15 mouse cellular contexts compared by ENCODE assay signal in genomic region chr7:126921563-126921962, GRCm38 (mm10). TPM values are rescaled to one million over a fixed set of nuclear protein-coding genes. Genes with fewer than 3 reads are reported as not detected.
A peak's percentile ranks its signal among the peaks of the same experiment; 100 is the strongest.
DNase-seq lines count a peak whose midpoint lies in the region; ATAC-seq and TF ChIP-seq lines count a peak whose summit lies in the region.
"Had no signal": no experiment of that assay in that cellular context is flagged by ENCODE, and none has a peak within 500 bp of the region (broad histone marks: within the 10 kb centered on the region; RNA-seq: fewer than 3 reads in every experiment).

No protein-coding gene starts in this region.

- TF ChIP-seq POLR2A in kidney, adult 2 months (IDR thresholded peaks at IDR 0.05; ENCODE audit: low read depth, low read length), result no peak

- 0 out of 2 replicates have a peak overlapping the region, but pooled peaks have one; percentile 11 for H3K4me3 ChIP-seq in hindbrain, embryonic 11.5 days (ENCODE audit: low read depth, low read length)
- no peak overlapping the region for H3K4me3 ChIP-seq in hindbrain, embryonic 14.5 days (replicated peaks; ENCODE audit: low read length)
- H3K4me3 ChIP-seq in midbrain, embryonic 10.5 days, result peak overlapping the region; percentile 49
- H3K4me3 ChIP-seq in midbrain, embryonic 15.5 days, result no peak overlapping the region
- H3K4me3 ChIP-seq in kidney, adult 2 months (ENCODE audit: insufficient read depth, low read depth, low read length), result no peak overlapping the region
- H3K4me3 ChIP-seq in midbrain, embryonic 13.5 days (replicated peaks), result 0 out of 2 replicates have a peak overlapping the region, but pooled peaks have one; percentile 18
- H3K4me3 ChIP-seq: heart, embryonic 10.5 days; liver, embryonic 13.5 days had no signal

- no peaks in the 10 kb centered on the region for H3K27me3 ChIP-seq in hindbrain, embryonic 11.5 days (ENCODE audit: control insufficient read depth, insufficient read depth, low read length)
- no peaks in the 10 kb centered on the region for H3K27me3 ChIP-seq in hindbrain, embryonic 14.5 days (ENCODE audit: control insufficient read depth, insufficient read depth, low read length)
- H3K27me3 ChIP-seq in midbrain, embryonic 10.5 days (ENCODE audit: low read depth, poor library complexity, severe bottlenecking), result no peaks in the 10 kb centered on the region
- H3K27me3 ChIP-seq in midbrain, embryonic 15.5 days (replicated peaks), result no peaks in the 10 kb centered on the region
- no peaks in the 10 kb centered on the region for H3K27me3 ChIP-seq in kidney, adult 2 months (replicated peaks; ENCODE audit: control insufficient read depth, insufficient read depth, low read length)
- no peaks in the 10 kb centered on the region for H3K27me3 ChIP-seq in midbrain, embryonic 13.5 days
- H3K27me3 ChIP-seq: liver, embryonic 13.5 days had no signal

- no peak for ATAC-seq in hindbrain, embryonic 11.5 days (ENCODE audit: low FRiP score)
- no peak for ATAC-seq in hindbrain, embryonic 14.5 days (ENCODE audit: low FRiP score)
- no peak for ATAC-seq in midbrain, embryonic 15.5 days (replicated peaks)
- ATAC-seq in midbrain, embryonic 13.5 days, result no peak
- no peak for ATAC-seq in frontal cortex, adult (ENCODE audit: low TSS enrichment)

- peaks cover 4% of the 10 kb centered on the region; the same call in 1 of the 2 replicates for H3K4me1 ChIP-seq in hindbrain, embryonic 11.5 days (replicated peaks; ENCODE audit: control insufficient read depth, insufficient read depth, low read length)
- no peaks in the 10 kb centered on the region; the same call in 1 of the 2 replicates for H3K4me1 ChIP-seq in hindbrain, embryonic 14.5 days (replicated peaks; ENCODE audit: control insufficient read depth, insufficient read depth, low read length)
- H3K4me1 ChIP-seq in midbrain, embryonic 10.5 days, result peaks cover 37% of the 10 kb centered on the region
- peaks cover 10% of the 10 kb centered on the region for H3K4me1 ChIP-seq in midbrain, embryonic 15.5 days
- H3K4me1 ChIP-seq in kidney, adult 2 months (ENCODE audit: control insufficient read depth, insufficient read depth, low read length), result peaks cover 7% of the 10 kb centered on the region; the same call in 1 of the 2 replicates
- peaks cover 27% of the 10 kb centered on the region for H3K4me1 ChIP-seq in midbrain, embryonic 13.5 days (replicated peaks)

- DNase-seq in hindbrain, embryonic 11.5 days (ENCODE audit: low spot score), result no peak
- DNase-seq in hindbrain, embryonic 14.5 days (ENCODE audit: low spot score), result no peak
- DNase-seq in midbrain, embryonic 10.5 days (ENCODE audit: low spot score), result no peak
- peak; percentile 86 for DNase-seq in kidney, adult 2 months
- DNase-seq in right cerebral cortex, adult 2 months (ENCODE audit: low spot score in 2 of 2), result no peak
- DNase-seq: adrenal gland, postnatal 10 days; cerebellum, adult 9-11 months; gastrocnemius, postnatal 10 days; heart, postnatal 4 days; liver, embryonic 13.5 days; right cerebral cortex, adult 18-20 months had no signal

- TF ChIP-seq CTCF in kidney, adult 2 months (conservative IDR thresholded peaks at IDR 0.05; ENCODE audit: insufficient read depth, insufficient read length, low read depth, low read length), result no peak

- H3K9me3 ChIP-seq in hindbrain, embryonic 11.5 days (ENCODE audit: control insufficient read depth, low read length), result no peaks in the 10 kb centered on the region
- H3K9me3 ChIP-seq in hindbrain, embryonic 14.5 days (ENCODE audit: control insufficient read depth, low read length), result no peaks in the 10 kb centered on the region
- no peaks in the 10 kb centered on the region for H3K9me3 ChIP-seq in midbrain, embryonic 10.5 days (replicated peaks)
- no peaks in the 10 kb centered on the region for H3K9me3 ChIP-seq in midbrain, embryonic 15.5 days
- no peaks in the 10 kb centered on the region for H3K9me3 ChIP-seq in midbrain, embryonic 13.5 days
- H3K9me3 ChIP-seq: heart, embryonic 10.5 days; liver, embryonic 13.5 days had no signal

- 75% methylated on average over 2 of the region's 2 CpGs for WGBS in hindbrain, embryonic 11.5 days
- WGBS in hindbrain, embryonic 14.5 days, result 73% methylated on average over 2 of the region's 2 CpGs
- WGBS in midbrain, embryonic 10.5 days, result 78% methylated on average over 2 of the region's 2 CpGs
- 68% methylated on average over 2 of the region's 2 CpGs for WGBS in midbrain, embryonic 15.5 days
- 46% methylated on average over 2 of the region's 2 CpGs for WGBS in kidney, adult 2 months
- 73% methylated on average over 2 of the region's 2 CpGs for WGBS in midbrain, embryonic 13.5 days

- H3K36me3 ChIP-seq in hindbrain, embryonic 11.5 days (ENCODE audit: control insufficient read depth, insufficient read depth, low read length), result no peaks in the 10 kb centered on the region
- H3K36me3 ChIP-seq in hindbrain, embryonic 14.5 days (replicated peaks; ENCODE audit: control insufficient read depth, insufficient read depth), result no peaks in the 10 kb centered on the region
- H3K36me3 ChIP-seq in midbrain, embryonic 10.5 days, result no peaks in the 10 kb centered on the region
- no peaks in the 10 kb centered on the region for H3K36me3 ChIP-seq in midbrain, embryonic 15.5 days (replicated peaks)
- no peaks in the 10 kb centered on the region for H3K36me3 ChIP-seq in kidney, adult 2 months (ENCODE audit: control insufficient read depth, insufficient read depth, low read length)
- no peaks in the 10 kb centered on the region for H3K36me3 ChIP-seq in midbrain, embryonic 13.5 days
- H3K36me3 ChIP-seq: heart, embryonic 10.5 days; liver, embryonic 13.5 days had no signal

- H3K4me2 ChIP-seq in hindbrain, embryonic 11.5 days (replicated peaks; ENCODE audit: low read depth, low read length), result peak overlapping the region; percentile 9; the same call in 1 of the 2 replicates
- no peak overlapping the region for H3K4me2 ChIP-seq in hindbrain, embryonic 14.5 days (replicated peaks)
- H3K4me2 ChIP-seq in midbrain, embryonic 15.5 days, result no peak overlapping the region
- peak overlapping the region; percentile 39 for H3K4me2 ChIP-seq in midbrain, embryonic 13.5 days (replicated peaks)

- 0 out of 2 replicates have a peak overlapping the region, but pooled peaks have one; percentile 1 for H3K27ac ChIP-seq in hindbrain, embryonic 11.5 days (ENCODE audit: low read depth, low read length)
- H3K27ac ChIP-seq in hindbrain, embryonic 14.5 days, result no peak overlapping the region
- H3K27ac ChIP-seq in midbrain, embryonic 10.5 days (replicated peaks), result peak overlapping the region; percentile 90
- no peak overlapping the region for H3K27ac ChIP-seq in midbrain, embryonic 15.5 days
- H3K27ac ChIP-seq in kidney, adult 2 months (ENCODE audit: insufficient read depth, low read depth, low read length), result peak overlapping the region; percentile 89
- no peak overlapping the region for H3K27ac ChIP-seq in midbrain, embryonic 13.5 days
- H3K27ac ChIP-seq: heart, embryonic 10.5 days; liver, embryonic 13.5 days had no signal

- H3K9ac ChIP-seq in hindbrain, embryonic 11.5 days (ENCODE audit: low read depth, low read length), result no peak overlapping the region; the same call in 1 of the 2 replicates
- H3K9ac ChIP-seq in hindbrain, embryonic 14.5 days, result no peak overlapping the region
- H3K9ac ChIP-seq in midbrain, embryonic 15.5 days, result no peak overlapping the region
- H3K9ac ChIP-seq in midbrain, embryonic 13.5 days (replicated peaks), result peak overlapping the region; percentile 40; the same call in 1 of the 2 replicates
- H3K9ac ChIP-seq: liver, embryonic 13.5 days had no signal

RNA-seq across cellular contexts. Expression of gene Tmem219, which starts 1.2 kb away (rescaled TPM):
- polyA plus RNA-seq in hindbrain, embryonic 11.5 days (2014; fragmentation: Nextera tagmentation; extraction: Ambion mirVana), result 25.3 and 28.6 TPM in 2 replicates
- polyA plus RNA-seq in hindbrain, embryonic 14.5 days (2014; fragmentation: Nextera tagmentation; extraction: Ambion mirVana), result 28.0 and 29.3 TPM in 2 replicates
- 29.4 and 36.1 TPM in 2 replicates for polyA plus RNA-seq in midbrain, embryonic 10.5 days (2016; fragmentation: Nextera tagmentation; extraction: Ambion mirVana)
- 33.2 and 36.1 TPM in 2 replicates for polyA plus RNA-seq in midbrain, embryonic 15.5 days (2015; fragmentation: Nextera tagmentation; extraction: Ambion mirVana)
- 90.8 and 113 TPM in 2 replicates for polyA plus RNA-seq in kidney, adult 2 months (2012; rRNA removed)
- 33.2 and 35.0 TPM in 2 replicates for polyA plus RNA-seq in midbrain, embryonic 13.5 days (2015; fragmentation: Nextera tagmentation; extraction: Ambion mirVana)

RNA-seq across cellular contexts. Expression of gene Kctd13, which starts 7.1 kb away (rescaled TPM):
- polyA plus RNA-seq in hindbrain, embryonic 11.5 days (2014; fragmentation: Nextera tagmentation; extraction: Ambion mirVana), result 30.1 and 33.5 TPM in 2 replicates
- polyA plus RNA-seq in hindbrain, embryonic 14.5 days (2014; fragmentation: Nextera tagmentation; extraction: Ambion mirVana), result 102 and 104 TPM in 2 replicates
- polyA plus RNA-seq in midbrain, embryonic 10.5 days (2016; fragmentation: Nextera tagmentation; extraction: Ambion mirVana), result 20.8 and 26.1 TPM in 2 replicates
- 133 and 136 TPM in 2 replicates for polyA plus RNA-seq in midbrain, embryonic 15.5 days (2015; fragmentation: Nextera tagmentation; extraction: Ambion mirVana)
- 21.4 and 21.9 TPM in 2 replicates for polyA plus RNA-seq in kidney, adult 2 months (2012; rRNA removed)
- polyA plus RNA-seq in midbrain, embryonic 13.5 days (2015; fragmentation: Nextera tagmentation; extraction: Ambion mirVana), result 84.3 and 85.7 TPM in 2 replicates

RNA-seq across cellular contexts. Expression of gene Asphd1, which starts 27.8 kb away (rescaled TPM):
- 0.90 and 0.92 TPM in 2 replicates for polyA plus RNA-seq in hindbrain, embryonic 11.5 days (2014; fragmentation: Nextera tagmentation; extraction: Ambion mirVana)
- 8.0 and 10.9 TPM in 2 replicates for polyA plus RNA-seq in hindbrain, embryonic 14.5 days (2014; fragmentation: Nextera tagmentation; extraction: Ambion mirVana)
- 0.25 and 0.76 TPM in 2 replicates for polyA plus RNA-seq in midbrain, embryonic 10.5 days (2016; fragmentation: Nextera tagmentation; extraction: Ambion mirVana)
- 7.8 and 8.9 TPM in 2 replicates for polyA plus RNA-seq in midbrain, embryonic 15.5 days (2015; fragmentation: Nextera tagmentation; extraction: Ambion mirVana)
- polyA plus RNA-seq in kidney, adult 2 months (2012; rRNA removed), result 0.19 TPM in 1 of 2 replicates, not detected in the other
- polyA plus RNA-seq in midbrain, embryonic 13.5 days (2015; fragmentation: Nextera tagmentation; extraction: Ambion mirVana), result 5.5 and 5.8 TPM in 2 replicates
- polyA plus RNA-seq: heart, embryonic 10.5 days; liver, embryonic 13.5 days had no signal

RNA-seq across cellular contexts. Expression of gene Sez6l2, which starts 28.8 kb away (rescaled TPM):
- polyA plus RNA-seq in hindbrain, embryonic 11.5 days (2014; fragmentation: Nextera tagmentation; extraction: Ambion mirVana), result 13.2 and 14.2 TPM in 2 replicates
- 68.9 and 70.1 TPM in 2 replicates for polyA plus RNA-seq in hindbrain, embryonic 14.5 days (2014; fragmentation: Nextera tagmentation; extraction: Ambion mirVana)
- polyA plus RNA-seq in midbrain, embryonic 10.5 days (2016; fragmentation: Nextera tagmentation; extraction: Ambion mirVana), result 2.0 and 4.6 TPM in 2 replicates
- polyA plus RNA-seq in midbrain, embryonic 15.5 days (2015; fragmentation: Nextera tagmentation; extraction: Ambion mirVana), result 50.5 and 56.2 TPM in 2 replicates
- polyA plus RNA-seq in kidney, adult 2 months (2012; rRNA removed), result 1.2 and 1.4 TPM in 2 replicates
- 34.9 and 35.3 TPM in 2 replicates for polyA plus RNA-seq in midbrain, embryonic 13.5 days (2015; fragmentation: Nextera tagmentation; extraction: Ambion mirVana)

RNA-seq across cellular contexts. Expression of gene Taok2, which starts 37.1 kb away (rescaled TPM):
- polyA plus RNA-seq in hindbrain, embryonic 11.5 days (2014; fragmentation: Nextera tagmentation; extraction: Ambion mirVana), result 27.3 and 31.2 TPM in 2 replicates
- polyA plus RNA-seq in hindbrain, embryonic 14.5 days (2014; fragmentation: Nextera tagmentation; extraction: Ambion mirVana), result 36.4 and 37.2 TPM in 2 replicates
- 53.2 and 61.1 TPM in 2 replicates for polyA plus RNA-seq in midbrain, embryonic 10.5 days (2016; fragmentation: Nextera tagmentation; extraction: Ambion mirVana)
- 66.8 and 70.9 TPM in 2 replicates for polyA plus RNA-seq in midbrain, embryonic 15.5 days (2015; fragmentation: Nextera tagmentation; extraction: Ambion mirVana)
- polyA plus RNA-seq in kidney, adult 2 months (2012; rRNA removed), result 56.5 and 75.2 TPM in 2 replicates
- polyA plus RNA-seq in midbrain, embryonic 13.5 days (2015; fragmentation: Nextera tagmentation; extraction: Ambion mirVana), result 61.4 and 63.1 TPM in 2 replicates

Comparison
In these comparisons a context has a peak if more than half of its experiments do, and no peak if none do; other contexts are left out.
1. H3K27ac ChIP-seq: peak in hindbrain, embryonic 11.5 days (single experiment), midbrain, embryonic 10.5 days (single experiment) and kidney, adult 2 months (single experiment); none in hindbrain, embryonic 14.5 days (single experiment), midbrain, embryonic 15.5 days (single experiment) and midbrain, embryonic 13.5 days (single experiment).
2. H3K4me2 ChIP-seq: peak in hindbrain, embryonic 11.5 days (single experiment) and midbrain, embryonic 13.5 days (single experiment); none in hindbrain, embryonic 14.5 days (single experiment) and midbrain, embryonic 15.5 days (single experiment).
3. H3K4me3 ChIP-seq: peak in hindbrain, embryonic 11.5 days (single experiment), midbrain, embryonic 10.5 days (single experiment) and midbrain, embryonic 13.5 days (single experiment); none in hindbrain, embryonic 14.5 days (single experiment), midbrain, embryonic 15.5 days (single experiment) and kidney, adult 2 months (single experiment).